Mouse (Mus musculus): ENCODE measurements at regions not wholly inside any gene's neighbourhood (a gene's known extent, or its start where the extent isn't known, plus 50 kb on each side); places are given as distances from the start of the nearest gene placed in this dataset.

DNA sequence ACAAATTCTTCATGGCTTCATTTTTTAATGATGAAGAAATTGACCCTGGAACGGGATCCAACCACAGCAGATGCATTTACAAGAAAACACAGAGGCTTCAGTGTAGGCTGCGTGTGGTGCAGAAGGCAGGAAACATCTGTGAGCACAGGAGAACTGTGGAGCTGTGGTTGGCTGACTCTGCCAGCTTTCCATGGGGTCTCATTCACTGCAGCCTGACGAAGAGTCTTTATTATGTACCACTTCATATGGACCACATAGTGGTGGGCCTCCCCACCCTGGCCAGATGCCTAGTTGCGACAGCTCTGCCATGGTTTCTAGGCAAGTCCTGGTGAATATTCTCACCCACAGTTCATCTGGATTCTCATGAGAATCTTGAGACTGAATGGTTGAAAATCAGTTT lies 678.9 kb upstream of the Cblb start:
- TF ChIP-seq CTCF (IDR thresholded peaks at IDR 0.05; ENCODE audit: extremely low read depth, insufficient read depth, insufficient read length, insufficient replicate concordance) (no peak), POLR2A (IDR thresholded peaks at IDR 0.05; ENCODE audit: low read depth, low read length) (no peak)

Data from spleen, adult 2 months (tissue).